Mouse (Mus musculus) hindbrain, embryonic 14.5 days (tissue): ENCODE data around the gene Prep. TPM values are rescaled to one million over a fixed set of nuclear protein-coding genes. Genes with fewer than 3 reads are reported as not detected.

ENCODE experiments used
- ATAC-seq: fragments of 200-750 bp; cut with Nextera tagmentation; 2 replicates; pipeline ENCODE4 v1.8.0; 2017; ENCODE audit warnings: moderate number of reproducible peaks, mild to moderate bottlenecking, moderate TSS enrichment, moderate library complexity; ENCODE audit not compliant: low FRiP score
- DNase-seq: peaks from one replicate; pipeline ENCODE4 v3.0.0-alpha.2; 2015; ENCODE audit warnings: low spot score
- H3K27ac ChIP-seq: fragments of 300-500 bp; sonication (generic); 2 replicates; pipeline ENCODE4 v1.5.1; 2014; ENCODE audit warnings: mild to moderate bottlenecking, moderate library complexity
- H3K27me3 ChIP-seq: fragments of 300-500 bp; sonication (generic); 2 replicates; pipeline ENCODE4 v1.6.1; 2014; ENCODE audit warnings: mild to moderate bottlenecking, low read length, mixed read lengths; ENCODE audit not compliant: control insufficient read depth, insufficient read depth
- H3K36me3 ChIP-seq: fragments of 300-500 bp; sonication (generic); replicated peaks from 2 replicates; pipeline ENCODE4 v1.6.1; 2014; ENCODE audit not compliant: control insufficient read depth, insufficient read depth
- H3K4me1 ChIP-seq: fragments of 300-500 bp; sonication (generic); replicated peaks from 2 replicates; pipeline ENCODE4 v1.6.1; 2014; ENCODE audit warnings: antibody characterized with exemption, low read length, mixed read lengths; ENCODE audit not compliant: control insufficient read depth, insufficient read depth
- H3K4me2 ChIP-seq: fragments of 300-500 bp; sonication (generic); replicated peaks from 2 replicates; pipeline ENCODE4 v1.6.1; 2014; ENCODE audit warnings: mild to moderate bottlenecking, moderate library complexity
- H3K4me3 ChIP-seq: fragments of 300-500 bp; sonication (generic); replicated peaks from 2 replicates; pipeline ENCODE4 v1.5.1; 2014; ENCODE audit warnings: mild to moderate bottlenecking, low read length
- H3K9ac ChIP-seq: fragments of 300-500 bp; sonication (generic); 2 replicates; pipeline ENCODE4 v1.6.1; 2014
- H3K9me3 ChIP-seq: fragments of 300-500 bp; sonication (generic); 2 replicates; pipeline ENCODE4 v1.6.1; 2016; ENCODE audit warnings: low read length; ENCODE audit not compliant: control insufficient read depth
- WGBS: fragments of 180-500 bp; shearing (Covaris S2); extraction: QIAGEN DNeasy Blood & Tissue Kit; methylation state at CpG from one replicate; pipeline ENCODE4 v1.1.7; 2014; 5-methylcytosine and 5-hydroxymethylcytosine counted together
- polyA plus RNA-seq: library from polyadenylated mRNA; unstranded; fragments of >200 nt; fragmentation: Nextera tagmentation; extraction: Ambion mirVana; gene quantifications from 2 replicates; pipeline ENCODE4 v1.2.1, GENCODE M21; 2014

Gene Prep
- polyA plus RNA-seq, 1 experiment from 2014 or later, result 21.7 TPM

- Histone ChIP-seq H3K4me2 (no peak overlapping the region), H3K36me3 (peaks cover 22% of the 10 kb centered on the region), H3K27me3 (no peaks in the 10 kb centered on the region), H3K4me3 (no peak overlapping the region), H3K27ac (peak overlapping the region; percentile 72), H3K9ac (no peak overlapping the region), H3K9me3 (no peaks in the 10 kb centered on the region), H3K4me1 (peaks cover 11% of the 10 kb centered on the region; the same call in 1 of the 2 replicates)
- DNase-seq, result peak; percentile 65
- 22% methylated on average over 7 of the region's 7 CpGs for WGBS
- ATAC-seq, result peak; percentile 73
Observed at GRCm38 (mm10) chr10:45104098-45104497, 37.1 kb downstream of the Prep start.

GRCm38 (mm10) chr10:45104535-45105079, 37.6 kb downstream of the Prep start:
- WGBS, result 55% methylated on average over 4 of the region's 4 CpGs
- no peaks in the 10 kb centered on the region for H3K27me3 ChIP-seq
- H3K9me3 ChIP-seq, result no peaks in the 10 kb centered on the region
- peak overlapping the region; percentile 72; the same call in 1 of the 2 replicates for H3K27ac ChIP-seq
- no peak for DNase-seq
- peaks cover 11% of the 10 kb centered on the region; the same call in 1 of the 2 replicates for H3K4me1 ChIP-seq
- H3K9ac ChIP-seq, result no peak overlapping the region
- peaks cover 24% of the 10 kb centered on the region for H3K36me3 ChIP-seq
- no peak for ATAC-seq
- H3K4me2 ChIP-seq, result no peak overlapping the region
- H3K4me3 ChIP-seq, result no peak overlapping the region

GRCm38 (mm10) chr10:45106541-45106940, 39.5 kb downstream of the Prep start:
- no peaks in the 10 kb centered on the region for H3K27me3 ChIP-seq
- H3K9me3 ChIP-seq, result no peaks in the 10 kb centered on the region
- whole genome bisulfite sequencing, result 92% methylated on average over 4 of the region's 4 CpGs
- peaks cover 11% of the 10 kb centered on the region; the same call in 1 of the 2 replicates for H3K4me1 ChIP-seq
- peaks cover 35% of the 10 kb centered on the region for H3K36me3 ChIP-seq
- DNase-seq (no peak), ATAC-seq (no peak)
- H3K9ac ChIP-seq, result no peak overlapping the region
- no peak overlapping the region for H3K4me3 ChIP-seq
- H3K27ac ChIP-seq, result no peak overlapping the region
- no peak overlapping the region for H3K4me2 ChIP-seq

GRCm38 (mm10) chr10:45107313-45107712, 40.3 kb downstream of the Prep start:
- no peaks in the 10 kb centered on the region for H3K9me3 ChIP-seq
- 91% methylated on average over 2 of the region's 2 CpGs for WGBS
- no peak overlapping the region for H3K9ac ChIP-seq
- ATAC-seq (no peak), DNase-seq (no peak)
- no peak overlapping the region for H3K27ac ChIP-seq
- no peaks in the 10 kb centered on the region for H3K27me3 ChIP-seq
- H3K4me1 ChIP-seq, result peaks cover 11% of the 10 kb centered on the region; the same call in 1 of the 2 replicates
- H3K4me3 ChIP-seq, result no peak overlapping the region
- no peak overlapping the region for H3K4me2 ChIP-seq
- peaks cover 40% of the 10 kb centered on the region for H3K36me3 ChIP-seq

- no peak overlapping the region for H3K4me3 ChIP-seq
- ATAC-seq, result no peak
- H3K9ac ChIP-seq, result no peak overlapping the region
- H3K36me3 ChIP-seq, result peaks cover 49% of the 10 kb centered on the region
- H3K4me2 ChIP-seq, result no peak overlapping the region
- no peak overlapping the region for H3K27ac ChIP-seq
- no peaks in the 10 kb centered on the region for H3K27me3 ChIP-seq
- no peaks in the 10 kb centered on the region for H3K9me3 ChIP-seq
- WGBS, result 98% methylated on average over 8 of the region's 8 CpGs
- DNase-seq, result no peak
- peaks cover 2% of the 10 kb centered on the region; the same call in 1 of the 2 replicates for H3K4me1 ChIP-seq
Observed at GRCm38 (mm10) chr10:45109041-45109440, 42.0 kb downstream of the Prep start.

- DNase-seq (no peak), ATAC-seq (no peak)
- no peaks in the 10 kb centered on the region for H3K4me1 ChIP-seq
- H3K27me3 ChIP-seq, result no peaks in the 10 kb centered on the region
- no peak overlapping the region for H3K4me2 ChIP-seq
- no peak overlapping the region for H3K9ac ChIP-seq
- H3K9me3 ChIP-seq, result no peaks in the 10 kb centered on the region
- no peak overlapping the region for H3K27ac ChIP-seq
- WGBS, result 88% methylated on average over 6 of the region's 6 CpGs
- peaks cover 55% of the 10 kb centered on the region for H3K36me3 ChIP-seq
- no peak overlapping the region for H3K4me3 ChIP-seq
Observed at GRCm38 (mm10) chr10:45109974-45110373, 43.0 kb downstream of the Prep start.

- WGBS, result 82% methylated on average over 11 of the region's 11 CpGs
- Histone ChIP-seq H3K9ac (no peak overlapping the region), H3K36me3 (peaks cover 67% of the 10 kb centered on the region), H3K27ac (no peak overlapping the region), H3K4me3 (no peak overlapping the region), H3K4me2 (no peak overlapping the region), H3K27me3 (no peaks in the 10 kb centered on the region), H3K4me1 (no peaks in the 10 kb centered on the region), H3K9me3 (no peaks in the 10 kb centered on the region)
- DNase-seq (no peak), ATAC-seq (no peak)
Observed at GRCm38 (mm10) chr10:45112927-45113326, 45.9 kb downstream of the Prep start.

- no peaks in the 10 kb centered on the region for H3K9me3 ChIP-seq
- DNase-seq (peak; percentile 49), ATAC-seq (0 out of 2 replicates have a peak, but pooled peaks have one; percentile 46)
- no peak overlapping the region for H3K9ac ChIP-seq
- no peaks in the 10 kb centered on the region for H3K4me1 ChIP-seq
- H3K27me3 ChIP-seq, result no peaks in the 10 kb centered on the region
- no peak overlapping the region for H3K27ac ChIP-seq
- H3K4me2 ChIP-seq, result no peak overlapping the region
- 97% methylated on average over 4 of the region's 4 CpGs for WGBS
- no peak overlapping the region for H3K4me3 ChIP-seq
- peaks cover 58% of the 10 kb centered on the region for H3K36me3 ChIP-seq
Observed at GRCm38 (mm10) chr10:45114462-45114861, 47.5 kb downstream of the Prep start.

- Histone ChIP-seq H3K27ac (no peak overlapping the region), H3K4me2 (no peak overlapping the region), H3K9ac (no peak overlapping the region), H3K27me3 (no peaks in the 10 kb centered on the region), H3K4me3 (no peak overlapping the region), H3K9me3 (no peaks in the 10 kb centered on the region), H3K36me3 (peaks cover 61% of the 10 kb centered on the region), H3K4me1 (no peaks in the 10 kb centered on the region)
- WGBS, result 95% methylated on average over 5 of the region's 5 CpGs
- no peak for ATAC-seq
- DNase-seq, result no peak
Observed at GRCm38 (mm10) chr10:45116832-45117231, 49.8 kb downstream of the Prep start.

- no peaks in the 10 kb centered on the region for H3K9me3 ChIP-seq
- H3K4me3 ChIP-seq, result no peak overlapping the region
- H3K4me2 ChIP-seq, result no peak overlapping the region
- no peak overlapping the region for H3K9ac ChIP-seq
- DNase-seq (no peak), ATAC-seq (no peak)
- no peak overlapping the region for H3K27ac ChIP-seq
- 96% methylated on average over 8 of the region's 8 CpGs for WGBS
- no peaks in the 10 kb centered on the region for H3K4me1 ChIP-seq
- H3K27me3 ChIP-seq, result no peaks in the 10 kb centered on the region
- peaks cover 59% of the 10 kb centered on the region for H3K36me3 ChIP-seq
Observed at GRCm38 (mm10) chr10:45118389-45118788, 51.4 kb downstream of the Prep start.
